Mouse (Mus musculus) granulocyte monocyte progenitor cell, adult 5-6 weeks (primary cell): ENCODE results near the gene Tmem102. TPM values are rescaled to one million over a fixed set of nuclear protein-coding genes. Genes with fewer than 3 reads are reported as not detected.
A peak's percentile ranks its signal among the peaks of the same experiment; 100 is the strongest.

Source experiments
- ATAC-seq: replicated peaks from 2 replicates; pipeline ENCODE4 v1.8.0; 2016; ENCODE audit warnings: mild to moderate bottlenecking, moderate TSS enrichment, inconsistent platforms; ENCODE audit not compliant: poor library complexity, severe bottlenecking
- total RNA-seq, 2 experiments: library from RNA; stranded (forward) in 1 of 2; stranded (reverse) in 1 of 2; fragments of 200-712, 200-1000 nt in 1 of 2; fragments of >200 nt in 1 of 2; fragmentation: Nextera tagmentation in 1 of 2; gene quantifications; 2 replicates each; pipeline ENCODE4 v1.2.3; 2014 to 2017

Gene Tmem102
- total RNA-seq, 2 experiments from 2014 or later, result not detected

DNA sequence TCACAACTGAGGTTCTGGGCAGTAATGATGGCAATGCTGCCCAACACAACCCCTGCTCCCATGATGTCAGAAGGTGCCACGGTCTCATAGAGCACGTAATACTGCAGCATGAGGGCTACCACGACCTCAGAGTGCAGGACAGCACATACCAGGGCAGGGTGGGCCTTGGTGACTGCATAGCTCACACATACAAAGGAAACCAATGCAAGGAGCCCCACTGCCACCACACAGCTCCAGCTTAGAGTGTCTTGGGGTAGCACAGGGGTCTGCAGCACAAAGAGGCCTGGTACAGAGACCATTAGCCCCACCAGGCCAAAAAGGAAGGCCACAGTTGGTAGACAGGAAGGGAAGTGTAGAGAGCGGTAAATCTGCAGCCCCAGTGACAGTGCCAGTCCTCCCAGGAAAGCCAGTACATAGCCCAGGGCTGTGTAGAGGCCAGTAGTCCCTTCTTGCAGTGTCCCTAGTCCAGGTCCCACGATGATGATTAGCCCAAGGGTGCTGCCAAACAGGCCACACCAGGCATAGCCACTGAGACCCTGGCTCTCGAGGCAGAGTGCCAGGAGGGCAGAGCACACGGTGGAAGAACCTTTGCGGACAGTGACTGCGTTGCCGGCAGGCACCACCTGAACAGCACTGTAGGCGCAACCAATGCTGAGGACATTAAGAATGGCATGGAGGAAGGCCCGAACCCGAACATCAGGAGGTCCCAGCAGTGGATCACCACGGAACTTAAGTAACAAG is 45.1 kb downstream of the Tmem102 start:
- no peak for ATAC-seq

GRCm38 (mm10) chr11:69758971-69759721 is 46.3 kb downstream of the Tmem102 start:
- ATAC-seq, result peak; percentile 59

DNA sequence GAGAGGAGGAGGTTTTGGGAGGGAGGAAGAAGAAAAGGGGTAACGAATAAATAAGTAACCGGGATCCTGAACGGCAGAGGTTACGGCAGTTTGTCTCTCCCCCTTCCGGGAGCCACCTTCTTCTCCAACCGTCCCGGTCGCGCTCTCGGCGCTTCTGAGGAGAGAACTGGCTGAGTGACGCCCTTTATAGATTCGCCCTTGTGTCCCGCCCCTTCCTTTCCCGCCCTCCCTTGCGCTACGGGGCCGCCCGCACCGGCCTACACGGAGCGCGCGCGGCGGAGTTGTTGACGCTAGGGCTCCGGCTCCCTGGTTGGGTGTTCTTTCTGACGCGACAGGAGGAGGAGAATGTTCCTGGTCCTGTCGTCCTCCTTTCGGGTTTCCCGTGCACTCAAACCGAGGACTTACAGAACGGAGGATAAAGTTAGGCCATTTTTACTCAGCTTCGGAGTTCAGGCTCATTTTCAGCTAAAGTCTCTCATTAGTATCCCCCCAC is 46.9 kb downstream of the Tmem102 start, which contains the start of gene Polr2a:
Gene Polr2a, minus strand, starts transcription at position 160 of the 493 bp plus-strand sequence.
- peak; percentile 75 for ATAC-seq

DNA sequence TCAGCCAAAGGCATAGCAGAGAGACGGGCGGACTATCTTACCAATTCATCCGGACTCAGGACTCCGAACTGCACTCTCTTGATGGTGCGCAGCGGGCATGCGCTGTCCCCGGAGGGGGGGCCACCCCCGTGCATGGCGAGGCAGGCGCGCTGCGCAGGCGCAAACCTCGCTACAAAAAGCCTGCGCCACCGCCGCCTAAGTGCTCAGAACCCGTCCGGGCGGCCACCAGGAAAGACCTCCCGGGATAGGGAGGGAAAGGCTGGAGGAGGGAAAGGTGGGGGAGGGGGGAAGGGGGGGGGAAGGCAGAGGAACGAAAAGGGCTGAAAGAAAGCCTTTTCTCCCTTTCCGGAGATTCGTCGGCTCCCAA is 47.4 kb downstream of the Tmem102 start:
- ATAC-seq, result peak; percentile 61

GRCm38 (mm10) chr11:69757303-69758089 is 47.9 kb downstream of the Tmem102 start:
- no peak; the same call in 1 of the 2 replicates for ATAC-seq

GRCm38 (mm10) chr11:69754701-69755100 is 50.7 kb downstream of the Tmem102 start:
- ATAC-seq, result no peak

DNA sequence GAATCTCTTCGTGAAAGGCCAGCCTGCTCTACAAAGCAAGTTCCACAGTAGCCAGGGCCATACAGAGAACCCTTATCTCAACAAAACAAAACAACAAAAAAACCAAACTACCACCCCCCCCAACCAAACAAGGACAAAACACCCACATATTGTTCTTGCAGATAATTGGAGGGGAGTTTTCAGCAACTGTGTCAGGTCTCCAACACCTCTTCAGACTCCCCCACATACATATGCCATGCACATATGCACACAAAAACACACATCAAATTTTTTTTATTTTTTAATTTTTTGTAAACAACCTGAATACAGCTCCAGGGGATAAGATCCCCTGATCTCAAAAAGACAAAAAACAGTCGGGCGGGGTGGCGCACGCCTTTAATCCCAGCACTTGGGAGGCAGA is 51.2 kb downstream of the Tmem102 start:
- no peak for ATAC-seq

Other genes with a start within 250 kb of the Tmem102 start
Only the 30 nearest of the 45 such genes appear.
- not detected in 2 replicates for gene Sox15, start 150.3 kb downstream of the Tmem102 start, total RNA-seq (2014; fragmentation: Nextera tagmentation)
- not detected in 2 replicates for gene Sox15, start 150.3 kb downstream of the Tmem102 start, total RNA-seq (2017)
- 40.7 and 48.6 TPM in 2 replicates for gene Mpdu1, start 143.0 kb downstream of the Tmem102 start, total RNA-seq (2014; fragmentation: Nextera tagmentation)
- gene Mpdu1, start 143.0 kb downstream of the Tmem102 start, total RNA-seq (2017), result 58.5 and 67.9 TPM in 2 replicates
- gene Cd68, start 139.5 kb downstream of the Tmem102 start, total RNA-seq (2014; fragmentation: Nextera tagmentation), result 29.7 and 52.0 TPM in 2 replicates
- gene Cd68, start 139.5 kb downstream of the Tmem102 start, total RNA-seq (2017), result 27.0 and 47.7 TPM in 2 replicates
- gene Eif4a1, start 133.2 kb downstream of the Tmem102 start, total RNA-seq (2014; fragmentation: Nextera tagmentation), result 969 and 995 TPM in 2 replicates
- 1,214 and 1,335 TPM in 2 replicates for gene Eif4a1, start 133.2 kb downstream of the Tmem102 start, total RNA-seq (2017)
- 99.4 and 106 TPM in 2 replicates for gene Senp3, start 123.5 kb downstream of the Tmem102 start, total RNA-seq (2014; fragmentation: Nextera tagmentation)
- 95.6 and 98.9 TPM in 2 replicates for gene Senp3, start 123.5 kb downstream of the Tmem102 start, total RNA-seq (2017)
- 5.4 and 27.7 TPM in 2 replicates for gene Tnfsf13, start 119.8 kb downstream of the Tmem102 start, total RNA-seq (2014; fragmentation: Nextera tagmentation)
- gene Tnfsf13, start 119.8 kb downstream of the Tmem102 start, total RNA-seq (2017), result 38.0 and 41.8 TPM in 2 replicates
- 2.1 and 6.1 TPM in 2 replicates for gene Tnfsf12, start 109.8 kb downstream of the Tmem102 start, total RNA-seq (2014; fragmentation: Nextera tagmentation)
- gene Tnfsf12, start 109.8 kb downstream of the Tmem102 start, total RNA-seq (2017), result 0.46 and 1.6 TPM in 2 replicates
- gene Tnfsfm13, start 109.5 kb downstream of the Tmem102 start, total RNA-seq (2014; fragmentation: Nextera tagmentation), result 4.9 and 6.6 TPM in 2 replicates
- gene Tnfsfm13, start 109.5 kb downstream of the Tmem102 start, total RNA-seq (2017), result 3.6 and 6.1 TPM in 2 replicates
- gene Polr2a, start 47.0 kb downstream of the Tmem102 start, total RNA-seq (2014; fragmentation: Nextera tagmentation), result 153 and 165 TPM in 2 replicates
- 30.2 and 38.5 TPM in 2 replicates for gene Polr2a, start 47.0 kb downstream of the Tmem102 start, total RNA-seq (2017)
- not detected in 2 replicates for gene Slc35g3, start 43.7 kb downstream of the Tmem102 start, total RNA-seq (2014; fragmentation: Nextera tagmentation)
- gene Slc35g3, start 43.7 kb downstream of the Tmem102 start, total RNA-seq (2017), result not detected in 2 replicates
- gene Zbtb4, start 39.7 kb downstream of the Tmem102 start, total RNA-seq (2014; fragmentation: Nextera tagmentation), result 1.8 and 2.1 TPM in 2 replicates
- gene Zbtb4, start 39.7 kb downstream of the Tmem102 start, total RNA-seq (2017), result 0.26 and 0.43 TPM in 2 replicates
- not detected in 2 replicates for gene Chrnb1, start 9.7 kb downstream of the Tmem102 start, total RNA-seq (2014; fragmentation: Nextera tagmentation)
- 0.82 TPM in 1 of 2 replicates, not detected in the other for gene Chrnb1, start 9.7 kb downstream of the Tmem102 start, total RNA-seq (2017)
- 1.6 and 2.9 TPM in 2 replicates for gene Fgf11, start 3.8 kb downstream of the Tmem102 start, total RNA-seq (2014; fragmentation: Nextera tagmentation)
- gene Fgf11, start 3.8 kb downstream of the Tmem102 start, total RNA-seq (2017), result not detected in 2 replicates
- gene Gm39566, start 9.7 kb upstream of the Tmem102 start, total RNA-seq (2014; fragmentation: Nextera tagmentation), result not detected in 2 replicates
- not detected in 2 replicates for gene Gm39566, start 9.7 kb upstream of the Tmem102 start, total RNA-seq (2017)
- gene Spem2, start 12.8 kb upstream of the Tmem102 start, total RNA-seq (2014; fragmentation: Nextera tagmentation), result not detected in 2 replicates
- not detected in 2 replicates for gene Spem2, start 12.8 kb upstream of the Tmem102 start, total RNA-seq (2017)
- gene Spem1, start 16.6 kb upstream of the Tmem102 start, total RNA-seq (2014; fragmentation: Nextera tagmentation), result not detected in 2 replicates
- gene Spem1, start 16.6 kb upstream of the Tmem102 start, total RNA-seq (2017), result not detected in 2 replicates
- gene Nlgn2, start 32.2 kb upstream of the Tmem102 start, total RNA-seq (2014; fragmentation: Nextera tagmentation), result 13.5 and 33.1 TPM in 2 replicates
- 4.0 and 7.4 TPM in 2 replicates for gene Nlgn2, start 32.2 kb upstream of the Tmem102 start, total RNA-seq (2017)
- gene Tmem256, start 32.9 kb upstream of the Tmem102 start, total RNA-seq (2014; fragmentation: Nextera tagmentation), result 294 and 359 TPM in 2 replicates
- gene Tmem256, start 32.9 kb upstream of the Tmem102 start, total RNA-seq (2017), result 118 and 164 TPM in 2 replicates
- gene Plscr3, start 40.8 kb upstream of the Tmem102 start, total RNA-seq (2014; fragmentation: Nextera tagmentation), result 108 and 109 TPM in 2 replicates
- 24.9 and 25.2 TPM in 2 replicates for gene Plscr3, start 40.8 kb upstream of the Tmem102 start, total RNA-seq (2017)
- 0.60 TPM in 1 of 2 replicates, not detected in the other for gene Tnk1, start 53.1 kb upstream of the Tmem102 start, total RNA-seq (2014; fragmentation: Nextera tagmentation)
- gene Tnk1, start 53.1 kb upstream of the Tmem102 start, total RNA-seq (2017), result not detected in 2 replicates
- not detected in 2 replicates for gene Tmem95, start 72.4 kb upstream of the Tmem102 start, total RNA-seq (2014; fragmentation: Nextera tagmentation)
- not detected in 2 replicates for gene Tmem95, start 72.4 kb upstream of the Tmem102 start, total RNA-seq (2017)
- 0.41 and 4.2 TPM in 2 replicates for gene Kctd11, start 75.8 kb upstream of the Tmem102 start, total RNA-seq (2014; fragmentation: Nextera tagmentation)
- 1.1 and 2.6 TPM in 2 replicates for gene Kctd11, start 75.8 kb upstream of the Tmem102 start, total RNA-seq (2017)
- 52.4 and 65.1 TPM in 2 replicates for gene Acap1, start 89.9 kb upstream of the Tmem102 start, total RNA-seq (2014; fragmentation: Nextera tagmentation)
- 47.0 and 50.7 TPM in 2 replicates for gene Acap1, start 89.9 kb upstream of the Tmem102 start, total RNA-seq (2017)
- 1.3 and 3.5 TPM in 2 replicates for gene 2810408A11Rik, start 95.4 kb upstream of the Tmem102 start, total RNA-seq (2014; fragmentation: Nextera tagmentation)
- gene 2810408A11Rik, start 95.4 kb upstream of the Tmem102 start, total RNA-seq (2017), result 3.6 and 6.4 TPM in 2 replicates
- gene Neurl4, start 95.4 kb upstream of the Tmem102 start, total RNA-seq (2014; fragmentation: Nextera tagmentation), result 32.0 and 38.9 TPM in 2 replicates
- 20.7 and 27.5 TPM in 2 replicates for gene Neurl4, start 95.4 kb upstream of the Tmem102 start, total RNA-seq (2017)
- 71.5 and 99.8 TPM in 2 replicates for gene Gps2, start 108.3 kb upstream of the Tmem102 start, total RNA-seq (2014; fragmentation: Nextera tagmentation)
- 47.1 and 58.2 TPM in 2 replicates for gene Gps2, start 108.3 kb upstream of the Tmem102 start, total RNA-seq (2017)
- gene Eif5a, start 116.3 kb upstream of the Tmem102 start, total RNA-seq (2014; fragmentation: Nextera tagmentation), result 1,453 and 1,476 TPM in 2 replicates
- gene Eif5a, start 116.3 kb upstream of the Tmem102 start, total RNA-seq (2017), result 890 and 976 TPM in 2 replicates
- not detected in 2 replicates for gene Ybx2, start 130.2 kb upstream of the Tmem102 start, total RNA-seq (2014; fragmentation: Nextera tagmentation)
- 2.1 TPM in 1 of 2 replicates, not detected in the other for gene Ybx2, start 130.2 kb upstream of the Tmem102 start, total RNA-seq (2017)
- gene Slc2a4, start 142.6 kb upstream of the Tmem102 start, total RNA-seq (2014; fragmentation: Nextera tagmentation), result not detected in 2 replicates
- not detected in 2 replicates for gene Slc2a4, start 142.6 kb upstream of the Tmem102 start, total RNA-seq (2017)
- not detected in 2 replicates for gene Cldn7, start 159.2 kb upstream of the Tmem102 start, total RNA-seq (2014; fragmentation: Nextera tagmentation)
- not detected in 2 replicates for gene Cldn7, start 159.2 kb upstream of the Tmem102 start, total RNA-seq (2017)